Mouse (Mus musculus) embryo, embryonic 10.5 days (tissue): ENCODE results near the gene Xiap.

Experiments
- DNase-seq: peaks from one replicate; pipeline ENCODE4 v3.0.0-alpha.2; 2015; ENCODE audit warnings: low spot score

Xiap gene

GRCm38 (mm10) chrX:42088136-42088535, 28.7 kb downstream of the Xiap start:
- no peak for DNase-seq

- no peak for DNase-seq
Measured at GRCm38 (mm10) chrX:42107137-42107536, 47.7 kb downstream of the Xiap start.

GRCm38 (mm10) chrX:42110585-42110984, 51.1 kb downstream of the Xiap start:
- no peak for DNase-seq

- DNase-seq, result no peak
Measured at GRCm38 (mm10) chrX:42119442-42120048, 60.1 kb downstream of the Xiap start.

GRCm38 (mm10) chrX:42124963-42125697, 65.7 kb downstream of the Xiap start:
- DNase-seq, result no peak

GRCm38 (mm10) chrX:42139882-42140281, 80.4 kb downstream of the Xiap start:
- DNase-seq, result no peak

GRCm38 (mm10) chrX:42142620-42143019, 83.1 kb downstream of the Xiap start:
- no peak for DNase-seq

GRCm38 (mm10) chrX:42143991-42144390, 84.5 kb downstream of the Xiap start:
- DNase-seq, result no peak

- DNase-seq, result peak; percentile 3
Measured at GRCm38 (mm10) chrX:42148016-42148451, 88.6 kb downstream of the Xiap start.

GRCm38 (mm10) chrX:42148788-42149556, 89.5 kb downstream of the Xiap start, which contains the start of gene Stag2:
Stag2 (plus strand) TSS chrX:42149317.
- DNase-seq, result peak; percentile 89

- peak; percentile 44 for DNase-seq
Measured at GRCm38 (mm10) chrX:42149557-42150345, 90.3 kb downstream of the Xiap start.

- peak; percentile 85 for DNase-seq
Measured at GRCm38 (mm10) chrX:42150346-42151023, 91.0 kb downstream of the Xiap start.

GRCm38 (mm10) chrX:42151024-42151754, 91.7 kb downstream of the Xiap start:
- no peak for DNase-seq

GRCm38 (mm10) chrX:42151903-42152369, 92.5 kb downstream of the Xiap start:
- peak; percentile 83 for DNase-seq

GRCm38 (mm10) chrX:42153056-42153455, 93.6 kb downstream of the Xiap start:
- no peak for DNase-seq
